Mouse (Mus musculus): ENCODE measurements around the gene Il22ra1.

Gene Il22ra1

GRCm38 (mm10) chr4:135736903-135737302, 8.9 kb downstream of the Il22ra1 start:
- no peak for DNase-seq (ENCODE audit: low spot score)

GRCm38 (mm10) chr4:135738237-135738636, 10.3 kb downstream of the Il22ra1 start:
- DNase-seq (ENCODE audit: low spot score) = no peak

- no peak for DNase-seq (ENCODE audit: low spot score)
Observed at GRCm38 (mm10) chr4:135739148-135739547, 11.2 kb downstream of the Il22ra1 start.

- no peak for DNase-seq (ENCODE audit: low spot score)
Observed at GRCm38 (mm10) chr4:135739672-135740071, 11.7 kb downstream of the Il22ra1 start.

- DNase-seq (ENCODE audit: low spot score) = no peak
Observed at GRCm38 (mm10) chr4:135743520-135743919, 15.5 kb downstream of the Il22ra1 start.

- DNase-seq (ENCODE audit: low spot score) = no peak
Observed at GRCm38 (mm10) chr4:135744726-135745448, 16.9 kb downstream of the Il22ra1 start.

- no peak for DNase-seq (ENCODE audit: low spot score)
Observed at GRCm38 (mm10) chr4:135745613-135746012, 17.6 kb downstream of the Il22ra1 start.

- no peak for DNase-seq (ENCODE audit: low spot score)
Observed at GRCm38 (mm10) chr4:135750896-135751295, 22.9 kb downstream of the Il22ra1 start.

GRCm38 (mm10) chr4:135752106-135752778, 24.3 kb downstream of the Il22ra1 start:
- no peak for DNase-seq (ENCODE audit: low spot score)

- DNase-seq (ENCODE audit: low spot score) = no peak
Observed at GRCm38 (mm10) chr4:135752779-135753164, 24.8 kb downstream of the Il22ra1 start.

- DNase-seq (ENCODE audit: low spot score) = no peak
Observed at GRCm38 (mm10) chr4:135758331-135758730, 30.4 kb downstream of the Il22ra1 start.

GRCm38 (mm10) chr4:135758825-135759224, 30.9 kb downstream of the Il22ra1 start:
- no peak for DNase-seq (ENCODE audit: low spot score)

- DNase-seq (ENCODE audit: low spot score) = no peak
Observed at GRCm38 (mm10) chr4:135759356-135759976, 31.5 kb downstream of the Il22ra1 start, which contains the start of gene Myom3. Myom3 (plus strand) TSS chr4:135759715.

GRCm38 (mm10) chr4:135761048-135761447, 33.1 kb downstream of the Il22ra1 start:
- DNase-seq (ENCODE audit: low spot score) = no peak

GRCm38 (mm10) chr4:135761569-135761968, 33.6 kb downstream of the Il22ra1 start:
- no peak for DNase-seq (ENCODE audit: low spot score)

- peak; percentile 16 for DNase-seq (ENCODE audit: low spot score)
Observed at GRCm38 (mm10) chr4:135762251-135762906, 34.4 kb downstream of the Il22ra1 start.

GRCm38 (mm10) chr4:135764700-135765099, 36.7 kb downstream of the Il22ra1 start:
- DNase-seq (ENCODE audit: low spot score) = no peak

- no peak for DNase-seq (ENCODE audit: low spot score)
Observed at GRCm38 (mm10) chr4:135765707-135766106, 37.7 kb downstream of the Il22ra1 start.

GRCm38 (mm10) chr4:135766976-135767375, 39.0 kb downstream of the Il22ra1 start:
- DNase-seq (ENCODE audit: low spot score) = no peak

GRCm38 (mm10) chr4:135768572-135769526, 40.9 kb downstream of the Il22ra1 start:
- no peak for DNase-seq (ENCODE audit: low spot score)

- DNase-seq (ENCODE audit: low spot score) = no peak
Observed at GRCm38 (mm10) chr4:135770611-135771305, 42.8 kb downstream of the Il22ra1 start.
